Mouse (Mus musculus) Patski (cell line): ENCODE measurements around the gene Trp53inp2. TPM values are rescaled to one million over a fixed set of nuclear protein-coding genes. Genes with fewer than 3 reads are reported as not detected.
A peak's percentile ranks its signal among the peaks of the same experiment; 100 is the strongest.

Experiments used
- ATAC-seq: fragments of 100-300 bp; one replicate; pipeline ENCODE4 v1.8.0; 2021
- CTCF ChIA-PET: fragments of 350-600 bp; sonication (Branson Sonifier 250); formaldehyde crosslinking; loops from one replicate; lab custom pipeline; 2022; ENCODE audit warnings: inconsistent platforms; lab: Charles Lee
- POLR2A ChIA-PET: fragments of 350-600 bp; sonication (Branson Sonifier 250); formaldehyde crosslinking; loops from one replicate; lab custom pipeline; 2022; ENCODE audit warnings: antibody characterized with exemption, inconsistent platforms; lab: Charles Lee
- DNase-seq: peaks from one replicate; pipeline ENCODE4 v3.0.0-alpha.2; 2011; ENCODE audit warnings: low read depth, low spot score
- H3K27me3 ChIP-seq: fragments of 371-371 bp; one replicate; pipeline ENCODE4 v1.5.1; 2021
- CTCF ChIP-seq: fragments of 100-300 bp; IDR thresholded peaks from one replicate; pipeline ENCODE4 v1.5.1; 2021
- in situ Hi-C: fragments of 300-500 bp; cut with MboI; formaldehyde crosslinking; loops from 3 replicates; pipeline ENCODE4 v1.11.1; 2018; ENCODE audit warnings: low pct_unique_long_range_greater_than_20kb, mixed read lengths
- polyA plus RNA-seq: library from polyadenylated mRNA; unstranded; gene quantifications from one replicate; pipeline ENCODE4 v1.2.3, GENCODE M21; 2021

Gene Trp53inp2
- 140 TPM for polyA plus RNA-seq

DNA sequence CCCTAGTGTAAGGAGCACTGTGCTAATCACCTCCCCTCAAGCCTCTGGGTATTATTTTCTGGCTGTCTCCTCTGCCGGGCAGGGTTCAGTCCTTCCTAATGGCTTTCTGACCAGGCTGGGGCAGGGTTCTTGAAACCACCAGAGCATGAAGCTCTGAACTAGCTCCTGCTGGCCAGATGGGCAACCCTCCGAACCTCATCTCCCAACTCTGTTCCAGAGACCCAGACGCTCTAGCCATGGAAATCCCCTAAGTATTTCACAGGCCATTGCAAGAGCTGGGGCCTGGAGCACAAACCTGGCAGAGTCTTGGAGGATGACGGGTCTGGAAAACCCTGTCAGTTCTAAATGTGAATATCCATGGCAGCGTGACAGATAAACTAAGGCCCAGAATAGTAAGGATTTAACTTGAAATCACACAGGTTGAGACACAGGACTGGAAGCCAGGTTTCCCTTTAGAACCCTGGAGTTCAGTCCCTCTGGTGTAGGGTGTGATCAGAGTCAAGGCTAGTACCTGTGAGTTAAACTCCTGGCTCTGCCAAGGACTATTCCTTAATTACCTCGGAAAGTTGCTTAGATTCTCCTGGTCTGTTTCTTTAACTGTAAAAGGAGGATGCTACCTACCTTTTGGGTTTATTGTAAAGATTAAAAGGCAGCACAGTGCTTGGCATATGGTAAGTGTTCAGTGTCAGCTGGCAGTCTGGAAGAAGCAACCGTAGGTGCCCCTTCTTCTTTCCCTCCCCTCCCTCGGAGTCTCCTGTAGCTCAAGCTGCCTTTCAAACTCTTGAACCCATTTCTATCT is at the start of gene Trp53inp2:
Gene Trp53inp2 (plus strand): TSS at position 799 of the 799 bp plus-strand sequence.
- ATAC-seq (no peak), DNase-seq (no peak)
- in situ Hi-C loops: loop anchor here (25.0 kb wide), 1 partner anchor 293 kb away; no protein-coding TSS in a partner anchor
- no peaks in the 10 kb centered on the region for H3K27me3 ChIP-seq
- TF ChIP-seq CTCF: no peak
- CTCF ChIA-PET: no interaction called here
- POLR2A ChIA-PET: interaction anchor here (2.8 kb wide), 1 partner anchor 11 kb away, joined by 9 read pairs; no protein-coding TSS in a partner anchor

DNA sequence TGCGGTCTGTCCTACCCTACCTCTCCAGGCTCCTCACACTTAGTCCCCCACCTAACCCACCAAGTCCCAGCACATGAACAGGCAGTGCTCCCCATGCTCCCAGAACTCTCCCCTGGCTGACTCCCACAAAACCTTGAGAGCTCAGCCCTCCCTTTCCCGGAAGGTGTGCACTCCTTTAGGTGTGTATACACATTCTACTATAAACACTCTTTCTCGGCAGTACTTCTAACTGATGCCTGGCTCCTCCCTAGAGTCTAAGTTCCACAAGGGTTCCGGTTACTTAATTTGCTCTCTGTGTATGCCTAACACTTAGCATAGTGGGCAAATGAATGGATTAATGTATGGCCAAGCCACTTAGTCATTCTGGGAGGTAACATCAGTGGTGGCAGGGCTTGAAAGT is 49.5 kb upstream of the Trp53inp2 start:
- no peak for ATAC-seq
- POLR2A ChIA-PET: interaction anchor here (1.0 kb wide), 1 partner anchor 26 kb away, joined by 3 read pairs; the partner anchor contains the start of gene Pigu
- in situ Hi-C loops: no loop called here

DNA sequence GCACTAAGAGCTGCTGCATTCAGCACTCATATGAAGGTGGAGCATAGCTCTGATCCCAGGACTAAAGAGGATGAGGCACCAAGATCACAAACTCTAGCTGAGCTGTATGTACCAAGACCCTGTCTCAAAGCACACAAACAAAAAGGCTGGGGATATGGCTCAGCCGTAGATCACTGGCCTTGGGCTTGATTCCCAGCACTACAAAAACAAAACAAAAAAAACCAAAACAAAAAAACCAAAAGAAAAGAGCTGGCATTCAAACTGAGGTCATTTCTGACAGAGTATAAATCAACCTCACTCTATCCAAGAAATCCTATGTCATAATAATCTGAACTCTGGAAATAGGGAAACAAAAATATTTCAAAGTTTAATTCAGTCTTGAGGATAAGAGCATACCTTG is 47.4 kb upstream of the Trp53inp2 start:
- ATAC-seq (no peak), DNase-seq (no peak)
- in situ Hi-C loops: no loop called here
- ChIA-PET CTCF (interaction anchor here (1.3 kb wide), 1 partner anchor 13 kb away, joined by 3 read pairs; no protein-coding TSS in a partner anchor), POLR2A (interaction anchor here (0.6 kb wide), 1 partner anchor 10 kb away, joined by 3 read pairs; no protein-coding TSS in a partner anchor)
- no peaks in the 10 kb centered on the region for H3K27me3 ChIP-seq
- TF ChIP-seq CTCF: no peak

More for the DNA sequence above, 49.5 kb upstream of the Trp53inp2 start:
- no peak for DNase-seq
- no peak for TF ChIP-seq CTCF
- CTCF ChIA-PET: no interaction called here
- H3K27me3 ChIP-seq: no peaks in the 10 kb centered on the region

DNA sequence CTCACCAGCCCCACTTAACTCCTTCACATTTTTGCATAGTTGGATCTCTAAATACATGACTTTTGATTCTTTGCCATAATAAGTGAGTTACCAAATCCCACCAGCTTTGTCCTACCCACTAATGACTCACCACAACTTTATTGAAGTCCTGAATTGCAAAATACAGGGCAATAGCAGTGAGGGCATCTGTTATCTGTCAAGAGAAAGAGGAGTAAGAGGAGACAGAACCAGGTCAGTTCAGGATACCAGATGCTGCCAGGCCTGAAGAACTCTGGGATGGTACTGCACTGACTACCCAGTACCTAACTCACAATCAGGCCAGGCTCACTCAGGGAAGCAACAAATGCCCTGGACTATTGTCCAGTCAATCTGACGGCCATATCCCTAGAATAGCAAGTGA is 45.6 kb upstream of the Trp53inp2 start:
- in situ Hi-C loops: no loop called here
- no peak for ATAC-seq
- no peak for TF ChIP-seq CTCF
- POLR2A ChIA-PET: no interaction called here
- CTCF ChIA-PET: no interaction called here
- H3K27me3 ChIP-seq: no peaks in the 10 kb centered on the region
- DNase-seq: no peak

DNA sequence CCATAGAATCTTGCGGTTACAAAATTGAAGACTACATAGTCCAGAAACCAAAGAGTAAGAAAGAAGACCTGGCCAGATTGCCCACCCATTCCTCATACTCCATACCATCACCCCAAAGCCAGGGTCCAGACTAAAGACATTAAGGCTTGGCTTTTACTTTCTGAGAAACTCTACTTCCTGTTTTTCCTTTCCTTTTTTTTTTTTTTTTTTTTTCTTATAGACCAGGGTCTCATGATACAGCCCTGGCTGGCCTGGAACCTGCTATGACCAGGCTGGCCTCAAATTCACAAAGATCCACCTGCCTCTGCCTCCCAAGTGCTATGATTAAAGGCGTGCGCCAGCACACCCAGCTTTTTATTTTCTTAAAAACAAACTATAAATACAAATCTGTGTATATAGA is 44.6 kb upstream of the Trp53inp2 start:
- no peaks in the 10 kb centered on the region for H3K27me3 ChIP-seq
- DNase-seq: no peak
- no peak for TF ChIP-seq CTCF
- no peak for ATAC-seq
- CTCF ChIA-PET: no interaction called here
- POLR2A ChIA-PET: no interaction called here
- in situ Hi-C loops: no loop called here

DNA sequence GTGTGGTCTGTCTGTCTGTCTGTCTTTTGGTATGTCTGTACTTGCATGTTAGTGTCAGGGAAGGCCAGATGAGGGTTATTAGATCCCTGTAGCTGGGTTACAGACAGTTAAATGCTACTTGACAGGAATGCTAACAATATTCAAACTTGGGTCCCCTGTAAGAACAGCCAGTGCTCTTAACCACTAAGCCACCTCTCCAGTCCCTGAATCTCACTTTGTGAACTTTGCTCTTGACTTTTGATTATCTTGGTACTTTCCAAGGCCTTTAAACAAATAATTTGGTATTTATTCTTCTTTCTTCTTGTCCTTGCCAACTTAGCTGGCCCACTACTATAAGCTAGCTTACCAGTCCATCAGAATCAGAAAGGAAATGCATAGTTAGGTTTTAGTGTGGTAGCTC is 40.7 kb upstream of the Trp53inp2 start:
- no peak for DNase-seq
- in situ Hi-C loops: no loop called here
- ChIA-PET POLR2A (interaction anchor here (1.0 kb wide), 1 partner anchor 17 kb away, joined by 3 read pairs; the partner anchor contains the start of gene Pigu), CTCF (interaction anchor here (1.5 kb wide), 1 partner anchor 65 kb away, joined by 3 read pairs; no protein-coding TSS in a partner anchor)
- no peaks in the 10 kb centered on the region for H3K27me3 ChIP-seq
- no peak for ATAC-seq
- TF ChIP-seq CTCF: no peak

DNA sequence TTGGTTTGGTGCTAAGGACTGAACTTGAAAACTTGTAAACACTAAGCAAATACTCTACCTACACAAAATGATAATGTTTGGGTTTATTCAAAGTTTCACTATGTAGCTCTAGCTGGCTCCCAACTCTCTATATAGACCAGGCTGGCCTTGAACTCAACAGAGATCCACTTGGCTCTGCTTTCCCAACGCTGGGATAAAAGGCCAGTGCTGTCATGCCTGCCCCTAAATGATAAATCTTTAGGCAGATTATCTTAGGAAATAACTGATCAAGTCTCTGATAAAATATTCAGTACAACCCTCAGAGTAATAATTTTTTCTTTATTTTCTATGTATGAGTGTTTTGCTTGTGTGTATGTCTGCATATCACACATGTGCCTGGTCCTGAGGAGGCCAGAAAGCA is 34.2 kb upstream of the Trp53inp2 start:
- in situ Hi-C loops: no loop called here
- no peak for DNase-seq

DNA sequence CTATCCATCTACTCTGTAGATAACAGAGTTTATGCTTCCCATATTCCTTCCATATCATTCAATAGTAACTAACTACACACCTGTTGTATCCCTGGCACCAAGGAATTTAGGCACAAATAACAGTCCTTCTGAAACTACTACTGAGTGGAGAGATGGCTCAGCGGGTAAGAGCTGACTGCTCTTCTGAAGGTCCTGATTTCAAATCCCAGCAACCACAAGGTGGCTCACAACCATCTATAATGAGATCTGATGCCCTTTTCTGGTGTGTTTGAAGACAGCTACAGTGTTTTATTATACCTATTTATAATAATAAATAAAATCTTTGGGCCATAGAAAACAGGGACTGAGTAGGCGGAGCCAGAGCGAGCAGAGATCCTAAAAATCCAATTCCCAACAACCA is 26.5 kb upstream of the Trp53inp2 start:
- no peaks in the 10 kb centered on the region for H3K27me3 ChIP-seq
- DNase-seq: no peak
- ATAC-seq: no peak
- in situ Hi-C loops: no loop called here
- peak; percentile 26 for TF ChIP-seq CTCF
- ChIA-PET POLR2A (interaction anchor here (0.7 kb wide), 1 partner anchor 10 kb away, joined by 5 read pairs; no protein-coding TSS in a partner anchor), CTCF (interaction anchor here (1.5 kb wide), 1 partner anchor 9 kb away, joined by 3 read pairs; no protein-coding TSS in a partner anchor)

More for the DNA sequence above, 34.2 kb upstream of the Trp53inp2 start:
- ChIA-PET POLR2A (interaction anchor here (0.6 kb wide), 1 partner anchor 51 kb away, joined by 4 read pairs; no protein-coding TSS in a partner anchor), CTCF (interaction anchor here (1.0 to 1.5 kb wide), 2 partner anchors 13 to 42 kb away, joined by 3 read pairs; no protein-coding TSS in a partner anchor)
- no peaks in the 10 kb centered on the region for H3K27me3 ChIP-seq
- no peak for ATAC-seq
- TF ChIP-seq CTCF: no peak

DNA sequence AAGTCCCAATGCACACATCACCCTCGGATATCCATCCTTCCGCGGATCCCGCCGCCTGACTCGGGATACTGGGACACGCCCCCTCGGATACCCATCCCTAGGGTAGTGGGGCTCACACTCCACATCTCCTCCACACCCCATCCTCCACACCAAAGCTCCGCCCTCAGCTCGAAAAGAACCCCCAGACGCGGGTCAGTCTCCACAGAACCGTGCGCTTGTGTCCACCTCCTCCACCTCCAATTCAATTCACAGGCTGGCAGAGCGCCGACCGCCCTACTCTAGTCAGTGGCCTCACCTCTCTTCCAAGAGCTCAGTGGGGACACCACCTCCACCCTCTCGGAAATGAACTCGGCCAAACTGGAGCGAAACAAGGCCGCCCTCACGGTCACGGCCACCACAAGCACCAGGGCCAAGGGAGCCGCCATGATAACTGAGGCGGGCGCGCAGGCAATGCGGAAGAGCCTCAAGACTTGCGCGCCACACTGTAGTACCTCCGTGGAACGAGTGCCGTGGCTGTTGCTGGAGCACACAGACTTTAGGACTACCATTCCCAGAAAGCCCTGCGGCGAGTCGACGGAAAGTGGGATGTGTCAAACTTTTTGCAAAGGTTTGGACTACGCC is 23.8 kb upstream of the Trp53inp2 start, which contains the start of gene Pigu:
Gene Pigu (minus strand): TSS at position 460 of the 621 bp plus-strand sequence.
- TF ChIP-seq CTCF: no peak
- in situ Hi-C loops: no loop called here
- DNase-seq (peak; percentile 90), ATAC-seq (peak; percentile 98)
- no peaks in the 10 kb centered on the region for H3K27me3 ChIP-seq
- CTCF ChIA-PET: interaction anchor here (1.8 kb wide), 1 partner anchor 28 kb away, joined by 5 read pairs; no protein-coding TSS in a partner anchor
- POLR2A ChIA-PET: interaction anchor here (1.1 to 2.2 kb wide), 3 partner anchors 15 to 26 kb away, joined by 3 to 5 read pairs (median 3); no protein-coding TSS in a partner anchor
